Mouse (Mus musculus): ENCODE data around the gene Tmem198.

Tmem198 gene

DNA sequence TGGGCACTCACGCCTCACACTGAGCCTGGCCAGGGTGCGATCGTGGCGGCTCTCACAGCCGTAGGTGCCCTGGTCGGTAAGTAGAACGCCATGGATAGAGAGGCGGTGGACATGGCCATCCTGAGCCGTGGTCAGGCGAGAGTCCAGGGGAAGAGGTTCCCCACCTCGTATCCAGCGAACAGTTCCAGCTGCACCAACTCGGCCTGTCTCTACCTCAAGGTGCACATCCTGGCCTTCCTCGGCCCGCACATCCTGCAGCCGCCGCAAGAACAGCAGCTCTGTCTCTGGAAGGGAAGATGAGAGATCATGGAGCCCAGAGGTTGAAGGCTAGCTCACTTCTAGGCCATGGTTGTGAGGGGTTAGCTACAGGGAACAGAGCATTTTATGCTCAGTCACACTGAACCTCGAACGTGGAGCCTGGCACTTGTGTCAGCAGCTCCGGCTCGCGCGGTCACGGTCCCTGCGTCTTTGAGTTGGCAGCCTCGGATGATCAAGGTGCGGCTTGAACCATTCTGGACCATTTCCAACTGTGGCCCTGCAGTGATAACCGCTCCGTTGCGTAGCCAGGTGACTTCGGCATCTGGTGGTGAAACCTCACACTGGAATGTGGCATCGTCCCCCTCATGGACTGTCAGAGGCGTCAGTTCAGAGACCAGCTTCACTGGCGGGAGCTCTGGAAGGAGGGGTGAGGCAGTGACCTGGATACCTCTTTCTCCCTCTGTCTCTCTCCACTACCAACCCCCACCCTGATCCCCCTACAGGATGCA lies 11.6 kb downstream of the Tmem198 start:
- DNase-seq: no peak

DNA sequence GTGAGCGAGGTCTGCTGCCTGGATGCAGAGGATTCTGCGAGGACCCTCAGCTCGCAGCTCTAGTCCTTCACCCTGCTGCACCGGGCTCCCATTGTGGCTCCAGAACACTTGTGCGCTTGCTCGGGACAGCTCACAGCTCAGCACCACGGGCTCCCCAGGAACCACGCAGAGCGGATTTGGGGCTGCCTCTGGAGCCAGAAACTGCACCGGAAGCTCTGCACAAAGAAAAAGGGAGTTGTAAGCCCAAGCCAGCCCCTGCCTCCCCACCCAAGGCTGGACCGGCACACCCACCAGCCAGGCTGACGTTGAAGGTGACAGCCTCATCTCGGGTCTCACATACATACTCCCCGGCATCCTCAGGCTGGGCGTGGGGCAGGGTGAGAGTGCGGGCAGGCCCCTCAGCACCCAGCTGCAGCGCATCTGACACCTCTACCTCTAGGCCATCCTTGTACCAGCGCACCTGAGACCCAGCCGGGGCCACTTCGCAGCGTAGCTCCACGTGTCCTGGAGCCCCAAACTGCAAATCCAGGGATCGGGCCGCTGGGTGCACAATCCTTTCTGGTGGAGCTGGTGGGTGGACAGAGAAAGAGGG lies 13.3 kb downstream of the Tmem198 start:
- peak; percentile 5 for DNase-seq

DNA sequence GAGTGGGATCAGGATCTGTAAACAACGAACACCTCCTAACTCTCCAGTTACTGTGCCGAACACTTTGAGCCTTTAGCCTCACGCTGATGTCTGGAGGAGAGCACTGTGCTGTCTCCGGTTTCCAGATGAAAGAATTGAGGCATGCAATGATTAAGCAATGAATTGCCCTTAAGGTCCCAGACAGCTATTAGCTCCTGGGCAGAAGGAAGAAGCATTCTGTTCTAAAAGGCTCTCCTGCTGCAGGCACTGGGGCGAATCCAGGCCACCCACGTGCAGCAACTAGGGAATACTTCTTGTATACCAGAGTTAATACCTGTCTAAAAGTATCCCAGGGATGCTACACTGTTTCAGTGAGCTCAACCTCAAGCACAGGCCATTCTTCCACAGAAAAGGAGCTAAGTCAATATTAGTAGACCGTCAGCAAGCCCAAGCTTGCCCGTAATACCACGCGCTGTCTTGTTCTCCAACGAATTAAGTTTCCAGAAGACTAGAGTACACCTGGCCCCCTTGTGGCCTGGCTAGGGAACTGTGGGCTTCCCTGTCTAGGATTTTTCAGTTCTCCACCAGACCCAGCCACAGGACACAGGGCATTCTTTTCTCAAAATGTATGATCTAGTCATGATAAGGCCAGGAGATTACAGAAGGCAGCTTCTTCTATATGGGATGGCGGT lies 15.7 kb downstream of the Tmem198 start:
- peak; percentile 64 for DNase-seq

DNA sequence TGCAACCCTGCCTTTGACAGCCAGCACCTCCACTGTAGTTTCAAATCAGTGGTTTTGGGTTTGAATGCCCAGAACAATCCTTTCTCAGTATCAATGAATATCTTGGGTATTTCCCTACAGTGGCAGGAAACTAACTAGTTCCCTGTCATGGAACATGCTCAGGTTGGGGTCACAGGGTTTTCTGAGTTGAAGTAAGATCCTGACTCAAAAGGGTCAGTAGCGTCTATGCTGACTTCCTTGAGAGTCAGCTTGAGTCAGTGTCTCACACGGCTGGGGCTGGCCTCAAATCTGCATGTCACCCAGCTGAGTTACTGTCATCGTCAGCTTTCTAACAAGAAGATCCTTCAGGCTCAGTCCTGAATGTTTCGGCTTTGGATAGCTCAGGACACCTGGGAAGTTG lies 19.6 kb downstream of the Tmem198 start:
- no peak for DNase-seq

DNA sequence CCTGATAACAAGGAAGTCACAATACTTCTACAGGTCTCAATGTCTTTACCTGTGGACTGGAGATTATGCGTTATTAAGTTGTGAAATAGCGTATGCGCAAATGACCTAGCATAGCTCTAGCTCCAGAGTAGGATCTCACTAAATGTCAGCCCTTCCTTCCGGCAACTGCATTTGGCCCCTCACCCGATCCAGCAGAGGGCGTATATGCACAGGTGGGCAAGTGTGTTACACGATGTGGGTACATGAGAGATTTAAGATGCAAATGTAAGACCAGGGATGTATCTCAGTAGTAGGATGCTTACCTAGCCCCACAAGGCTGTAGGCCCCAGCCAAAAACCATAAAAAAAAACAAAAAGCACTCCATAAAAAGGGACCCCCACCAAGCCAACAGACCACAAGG lies 20.1 kb downstream of the Tmem198 start:
- DNase-seq: peak; percentile 4

DNA sequence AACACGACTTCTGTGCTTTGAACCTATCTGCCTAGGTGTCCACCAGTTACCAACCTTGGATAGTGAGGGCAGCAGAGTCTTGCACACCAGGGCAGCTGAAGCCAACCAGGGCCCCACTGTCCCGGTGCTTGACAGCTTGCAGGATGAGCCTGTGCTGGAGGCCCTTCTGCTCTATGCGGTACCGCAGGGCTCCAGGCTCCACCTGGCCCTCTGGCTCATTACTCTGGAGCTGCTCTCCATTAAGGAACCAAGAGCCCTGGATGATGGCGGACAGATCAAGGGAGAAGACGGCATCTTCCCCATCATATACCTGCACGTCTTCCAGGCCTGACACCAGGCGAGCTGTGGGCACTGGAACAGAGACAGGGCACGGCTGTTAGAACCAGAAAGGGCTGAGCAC lies 22.6 kb downstream of the Tmem198 start:
- DNase-seq: peak; percentile 5

DNA sequence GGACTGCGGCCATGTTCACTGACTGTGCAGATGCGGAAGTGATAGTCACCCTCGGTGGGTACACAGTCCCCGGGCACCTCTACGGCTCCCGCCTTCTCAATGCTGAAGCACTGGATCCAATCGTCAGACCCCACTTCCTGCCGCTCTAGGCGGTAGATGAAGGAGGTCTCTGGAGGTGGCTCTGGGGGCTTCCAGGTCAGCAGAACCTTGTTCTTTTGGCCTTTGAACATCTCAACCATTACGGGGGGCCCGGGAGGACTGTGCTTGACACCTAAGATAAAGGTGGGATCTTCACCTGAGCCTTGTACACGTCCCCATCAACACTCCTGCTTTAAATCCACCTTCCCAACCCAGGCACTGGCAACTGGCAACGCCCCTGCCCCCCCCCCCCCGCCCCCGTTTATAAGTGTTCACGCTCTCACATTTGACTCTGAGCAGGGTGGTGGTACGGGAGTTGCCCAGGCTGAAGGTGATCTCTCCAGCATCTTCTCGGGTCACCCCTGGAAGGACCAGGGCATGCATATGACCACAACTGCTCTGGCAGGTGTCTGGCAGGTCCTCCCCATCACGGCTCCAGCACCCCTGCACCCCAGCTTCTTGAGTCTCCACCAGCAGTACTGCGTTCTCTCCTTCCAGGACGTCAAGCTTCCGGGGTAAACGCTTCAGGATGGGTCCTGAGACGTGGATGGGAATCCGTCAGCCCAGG lies 23.8 kb downstream of the Tmem198 start:
- peak; percentile 35 for DNase-seq

DNA sequence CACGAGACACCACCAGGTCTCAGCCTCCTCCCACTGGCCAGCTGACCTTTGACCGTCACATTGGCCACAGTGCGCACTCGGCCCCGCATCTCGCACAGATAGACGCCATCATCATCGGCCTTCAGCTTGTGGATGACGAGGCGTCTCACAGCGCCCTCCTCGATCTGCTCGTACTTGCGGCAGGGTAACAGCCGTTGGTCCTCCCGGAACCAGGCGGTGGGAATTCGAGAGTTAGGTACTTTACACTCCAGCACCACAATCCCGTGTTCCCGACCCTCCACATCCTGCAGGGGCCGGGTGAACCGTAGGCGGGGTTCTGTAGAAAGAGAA lies 24.3 kb downstream of the Tmem198 start:
- DNase-seq: peak; percentile 42

DNA sequence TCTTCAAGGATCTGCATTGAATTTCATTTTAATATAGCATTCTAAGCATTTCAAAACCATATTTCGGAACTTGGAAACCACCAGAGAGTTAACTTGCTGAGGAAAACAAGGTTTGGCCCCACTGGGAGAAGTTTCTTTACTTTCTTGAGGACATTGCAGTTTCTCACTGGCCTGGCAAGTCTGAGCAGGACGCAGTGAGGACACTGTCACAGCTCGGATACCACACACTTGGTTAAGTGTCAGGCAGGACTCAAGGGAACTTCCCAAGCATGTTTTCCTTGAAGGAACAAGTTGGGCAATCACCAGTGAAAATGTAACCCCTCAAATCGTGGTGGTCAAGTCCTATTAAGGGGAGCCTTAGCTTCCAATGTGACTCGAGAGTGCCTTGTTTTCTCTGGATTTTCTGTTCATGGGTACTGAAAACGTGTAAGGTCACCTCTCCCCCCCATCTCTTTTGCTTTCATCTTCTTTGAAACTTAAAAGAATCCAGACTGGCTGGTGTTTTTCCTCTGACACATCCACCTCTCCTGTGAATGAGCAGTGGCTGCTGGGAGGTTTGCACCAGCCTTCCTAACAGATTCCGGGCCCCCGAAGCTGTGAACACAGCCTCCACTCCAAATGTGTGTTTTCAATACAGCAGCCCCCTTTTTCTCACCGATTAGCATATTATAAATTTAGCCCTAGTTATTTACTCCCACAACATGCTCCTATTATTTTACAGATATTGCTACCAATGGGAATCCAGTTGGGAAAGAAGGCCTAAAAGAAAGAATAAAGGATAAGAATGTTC lies 25.1 kb downstream of the Tmem198 start:
- no peak for DNase-seq

DNA sequence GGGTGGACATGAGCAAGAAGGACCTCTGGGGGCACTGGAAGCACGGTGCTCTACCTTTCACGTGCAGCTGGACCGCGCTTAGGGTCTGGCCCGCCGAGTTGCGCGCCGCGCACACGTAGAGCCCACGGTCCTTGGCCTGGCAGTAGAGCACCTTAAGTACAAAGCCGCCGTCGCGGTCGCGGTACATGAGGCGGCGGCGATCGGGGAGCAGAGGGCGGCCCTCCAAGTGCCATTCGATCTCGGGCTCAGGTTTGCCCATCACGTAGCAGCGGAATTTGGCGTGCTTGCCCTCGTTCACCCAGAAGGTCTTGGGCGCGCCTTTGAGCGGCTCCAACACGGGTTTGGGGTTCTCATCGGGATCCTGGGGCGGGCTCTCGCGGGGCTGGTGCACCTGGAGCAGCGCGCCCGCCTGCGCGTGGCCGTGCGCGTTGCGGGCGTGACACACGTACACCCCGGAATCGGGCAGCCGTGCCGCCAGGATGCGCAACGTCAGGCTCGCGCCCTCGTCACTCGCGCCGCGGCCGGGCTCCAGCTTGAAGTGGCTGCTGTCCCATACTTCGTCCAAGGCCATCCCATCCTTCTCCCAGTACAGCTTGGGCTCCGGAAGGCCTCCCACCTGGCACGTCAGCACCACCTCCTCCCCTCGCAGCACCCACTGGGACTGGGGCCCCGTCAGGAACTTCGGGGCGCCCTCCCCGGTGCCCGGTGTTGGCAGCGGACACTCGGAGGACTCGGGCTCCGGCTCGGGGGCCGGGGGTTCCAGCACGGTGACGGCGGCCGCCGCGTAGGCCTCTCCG lies 26.0 kb downstream of the Tmem198 start:
- DNase-seq: peak; percentile 89

DNA sequence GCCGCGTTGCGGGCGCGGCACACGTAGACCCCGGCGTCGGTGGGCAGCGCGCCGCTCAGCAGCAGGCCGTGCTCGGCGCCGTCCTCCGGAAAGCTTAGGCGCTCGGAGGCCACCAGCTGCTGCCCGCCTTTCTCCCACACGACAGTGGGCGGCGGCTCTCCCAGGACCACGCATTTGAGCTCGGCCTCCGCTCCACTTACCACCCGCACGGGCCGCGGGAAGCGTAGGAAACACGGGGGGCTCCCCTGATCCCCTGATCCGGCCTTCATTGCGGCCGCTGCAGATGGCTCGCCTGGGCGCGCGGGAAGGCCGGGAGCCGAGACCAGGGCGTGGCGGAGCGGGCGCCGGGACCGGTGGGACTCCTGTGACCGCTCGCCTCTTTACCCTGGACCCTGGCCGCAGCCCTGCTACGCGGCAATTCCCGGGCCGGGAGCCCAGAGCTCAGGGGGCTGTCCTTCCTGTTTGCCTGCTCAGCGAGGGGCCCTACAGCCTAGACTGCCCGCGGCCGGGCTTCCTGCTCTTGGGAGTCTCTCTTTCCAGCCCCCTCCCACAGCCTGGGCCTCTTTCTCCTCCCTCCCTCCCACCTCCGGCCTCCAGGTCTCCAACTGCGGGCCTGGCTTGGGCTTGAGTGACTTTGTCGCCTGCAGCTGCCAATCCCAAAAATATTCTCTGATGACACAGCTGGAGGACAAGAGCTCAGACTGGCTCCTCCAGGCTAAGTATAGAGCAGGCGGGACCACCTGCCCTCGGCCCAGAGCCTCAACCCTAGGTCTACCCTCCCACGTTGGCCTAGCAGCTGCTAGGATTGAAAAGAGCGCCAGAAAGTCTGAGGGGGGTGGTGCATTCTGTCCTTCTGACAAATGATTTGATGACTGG lies 26.9 kb downstream of the Tmem198 start, which contains the start of gene Obsl1:
Obsl1 (minus strand) TSS at position 497 of the 876 bp plus-strand sequence.
- DNase-seq: no peak

DNA sequence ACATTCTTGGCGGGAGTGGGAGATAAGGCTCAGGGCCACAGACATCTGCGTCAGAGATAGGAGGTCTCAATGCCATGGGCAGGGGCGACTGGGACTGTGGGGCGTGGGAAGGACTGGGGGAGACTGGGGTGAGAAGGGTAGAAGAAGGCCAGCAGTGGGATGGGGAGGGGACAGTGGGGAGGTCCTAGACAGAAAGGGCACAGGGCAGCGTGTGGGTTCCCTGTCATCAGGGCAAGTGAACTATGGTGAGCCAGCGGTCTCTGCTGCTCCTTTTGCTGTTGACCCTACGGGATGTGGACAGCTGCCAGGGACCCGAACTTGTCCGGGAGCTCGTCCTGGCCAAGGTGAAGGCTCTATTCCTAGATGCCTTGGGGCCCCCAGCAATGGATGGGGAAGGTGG lies 27.7 kb downstream of the Tmem198 start, which contains the start of gene Inha:
Inha (plus strand) TSS at position 72 of the 400 bp plus-strand sequence.
- no peak for DNase-seq

DNA sequence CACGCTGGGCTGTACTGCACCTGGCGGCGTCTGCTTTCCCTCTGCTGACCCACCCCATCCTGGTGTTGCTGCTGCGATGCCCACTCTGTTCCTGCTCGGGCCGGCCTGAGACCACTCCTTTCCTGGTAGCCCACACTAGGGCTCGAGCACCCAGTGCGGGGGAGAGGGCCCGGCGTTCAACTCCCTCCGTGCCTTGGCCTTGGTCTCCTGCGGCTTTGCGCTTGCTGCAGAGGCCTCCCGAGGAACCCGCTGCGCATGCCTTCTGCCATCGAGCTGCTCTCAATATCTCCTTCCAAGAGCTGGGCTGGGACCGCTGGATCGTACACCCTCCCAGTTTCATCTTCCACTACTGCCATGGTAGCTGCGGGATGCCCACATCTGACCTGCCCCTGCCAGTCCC lies 30.3 kb downstream of the Tmem198 start:
- no peak for DNase-seq

DNA sequence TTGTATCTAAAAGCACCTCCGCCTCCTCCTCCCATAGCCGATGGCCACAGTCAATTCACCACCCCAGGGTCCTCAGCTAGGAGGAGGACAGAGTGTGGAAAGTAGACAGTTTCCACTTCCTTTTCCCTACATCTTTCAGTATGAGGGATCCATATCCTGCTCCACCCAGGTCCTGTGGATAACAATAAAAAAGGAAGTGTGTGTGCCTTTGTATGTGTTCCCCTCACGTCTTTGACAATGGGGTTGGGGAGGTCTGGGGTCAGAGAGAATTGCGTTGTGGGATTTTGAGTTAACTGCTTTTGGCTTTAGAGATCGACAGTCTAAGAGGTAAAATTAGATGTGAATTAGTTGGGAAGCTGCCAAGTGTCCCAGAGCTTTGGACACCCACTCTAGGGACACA lies 30.8 kb downstream of the Tmem198 start:
- no peak for DNase-seq

DNA sequence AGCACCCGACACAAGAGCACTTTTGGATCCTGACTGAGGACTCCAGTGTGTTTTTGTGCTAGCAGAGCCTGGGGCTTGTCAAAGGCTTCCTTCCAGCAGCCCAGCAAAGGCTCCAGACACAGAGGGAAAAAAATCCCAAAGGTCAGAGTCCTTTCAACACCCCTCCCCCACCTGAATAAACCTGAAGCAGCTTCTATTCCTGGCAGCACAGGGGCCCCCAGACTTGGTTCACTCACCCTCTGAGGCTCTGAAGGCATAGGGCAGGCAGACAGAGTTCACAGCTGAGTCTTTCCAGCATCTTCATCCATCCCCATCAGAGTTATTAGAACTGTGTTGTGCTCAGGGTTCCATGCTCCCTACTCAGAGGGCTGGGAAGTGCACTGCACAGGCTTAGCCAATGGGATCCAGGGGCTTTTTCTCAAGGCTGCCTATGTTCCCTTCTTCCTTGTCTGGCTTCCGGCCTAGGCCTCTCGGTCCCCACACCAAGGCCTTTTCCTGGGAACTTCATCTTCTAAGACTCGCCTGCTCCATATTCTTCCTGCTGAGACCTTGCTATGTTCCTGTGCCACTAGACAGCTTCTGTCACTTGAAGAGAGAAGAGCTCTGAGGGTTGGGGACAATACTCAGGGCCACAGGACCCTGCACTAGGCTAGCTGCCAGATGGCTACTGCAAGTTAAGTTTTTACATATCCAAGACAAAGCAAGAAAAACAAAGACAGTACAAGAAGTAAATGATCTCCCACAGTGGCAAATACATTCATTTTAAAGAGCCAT lies 32.3 kb downstream of the Tmem198 start:
- no peak for DNase-seq

DNA sequence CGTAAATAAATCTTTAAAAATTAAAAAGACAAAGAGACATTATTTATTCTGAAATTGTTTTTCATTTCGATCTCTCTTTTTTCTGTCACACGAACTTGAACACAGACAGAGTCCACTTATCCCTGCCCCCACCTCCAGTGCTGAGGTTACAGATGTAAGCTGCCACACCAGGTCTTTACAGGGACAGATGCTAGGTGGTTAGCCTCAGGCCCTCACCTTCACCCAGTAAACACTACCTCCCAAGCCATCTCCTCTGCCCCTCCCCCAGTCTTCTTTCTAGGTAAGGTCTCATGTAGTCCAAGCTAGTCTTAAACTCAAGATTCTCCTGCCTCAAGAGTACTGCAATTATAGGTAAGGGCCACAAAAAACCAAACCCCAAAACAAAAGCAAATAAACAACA lies 33.2 kb downstream of the Tmem198 start:
- DNase-seq: no peak

DNA sequence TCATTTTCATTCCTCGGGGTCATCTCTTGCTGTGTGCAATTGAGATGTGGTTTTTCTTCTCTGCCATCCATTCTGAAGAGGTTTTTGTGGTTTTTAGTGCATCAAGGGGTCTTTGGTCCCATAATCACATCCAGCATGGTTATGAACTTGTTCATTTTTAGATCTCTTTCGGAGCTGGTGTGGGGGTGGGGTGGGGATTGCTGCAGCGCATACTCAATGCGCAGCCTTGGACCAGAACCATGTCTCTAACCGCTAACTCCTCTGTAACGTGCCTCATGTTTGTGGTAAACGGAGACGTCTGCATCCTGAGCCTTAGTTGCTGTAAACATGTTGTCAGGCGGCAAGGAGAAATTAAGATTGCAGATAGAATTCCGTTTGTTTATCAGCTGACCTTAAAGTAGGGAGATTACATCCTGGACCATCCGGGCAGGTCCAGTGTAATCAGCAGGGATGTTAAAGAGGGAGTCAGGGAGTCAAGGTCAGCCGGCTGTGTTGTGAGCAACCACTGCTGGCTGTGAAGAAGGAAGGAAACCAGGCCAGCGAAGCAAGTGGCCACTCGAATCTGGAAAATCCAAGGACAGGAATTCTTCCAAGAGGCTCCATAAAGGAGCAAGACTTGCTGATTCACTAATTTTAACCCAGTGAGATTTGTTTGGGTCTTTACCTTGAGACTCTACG lies 37.5 kb downstream of the Tmem198 start:
- no peak for DNase-seq

DNA sequence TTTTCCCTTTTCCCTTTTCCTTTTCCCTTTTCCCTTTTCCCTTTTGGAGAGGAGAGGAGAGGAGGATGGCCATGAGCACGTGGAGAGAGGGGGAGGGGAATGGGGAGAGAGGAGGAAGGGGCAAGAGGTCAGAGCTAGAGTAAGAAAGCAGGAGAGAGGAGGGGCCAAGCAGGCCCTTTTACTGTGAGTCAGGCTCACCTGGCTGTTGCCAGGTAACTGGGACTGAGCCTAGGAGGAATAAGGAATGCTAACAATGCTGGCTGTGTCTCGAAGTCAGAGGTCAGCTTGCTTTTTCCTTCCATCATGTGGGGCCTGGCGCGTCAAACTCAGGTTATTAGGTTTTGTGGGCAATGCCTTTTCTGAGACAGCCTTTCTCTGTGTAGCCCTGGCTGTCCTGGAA lies 38.7 kb downstream of the Tmem198 start:
- DNase-seq: no peak

DNA sequence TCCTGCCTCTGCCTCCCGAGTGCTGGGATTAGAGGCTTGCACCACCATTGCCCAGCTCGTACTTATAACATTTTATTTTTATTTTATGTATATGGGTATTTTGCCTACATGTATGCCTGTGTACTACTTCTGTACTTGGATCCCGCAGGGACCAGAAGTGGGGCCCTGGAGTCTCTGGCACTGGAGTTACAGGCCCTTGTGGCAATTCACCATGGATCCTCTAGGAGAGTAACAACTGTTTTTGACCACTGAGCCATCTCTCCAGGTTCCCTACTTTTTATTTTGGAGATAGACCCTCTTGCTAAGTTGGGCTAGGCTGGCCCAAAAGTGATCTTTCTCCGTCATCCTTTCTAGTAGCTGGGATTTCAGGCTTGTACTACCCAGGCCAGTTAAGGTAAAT lies 39.1 kb downstream of the Tmem198 start:
- no peak for DNase-seq
